Mouse (Mus musculus) intestine, embryonic 16.5 days (tissue): ENCODE results near the gene Fgfr2. TPM values are rescaled to one million over a fixed set of nuclear protein-coding genes. Genes with fewer than 3 reads are reported as not detected.

ENCODE experiments used
- ATAC-seq: fragments of 200-750 bp; cut with Nextera tagmentation; 2 replicates; pipeline ENCODE4 v1.8.0; 2017; ENCODE audit warnings: moderate TSS enrichment, moderate library complexity
- H3K27ac ChIP-seq: fragments of 300-500 bp; sonication (generic); 2 replicates; pipeline ENCODE4 v1.5.1; 2014; ENCODE audit warnings: mild to moderate bottlenecking, low read length
- H3K27me3 ChIP-seq: fragments of 300-500 bp; sonication (generic); replicated peaks from 2 replicates; pipeline ENCODE4 v1.6.1; 2014; ENCODE audit warnings: low read length, control low read depth, mixed read lengths; ENCODE audit not compliant: control insufficient read depth, insufficient read depth
- H3K36me3 ChIP-seq: fragments of 300-500 bp; sonication (generic); 2 replicates; pipeline ENCODE4 v1.6.1; 2014; ENCODE audit warnings: low read length, control low read depth; ENCODE audit not compliant: control insufficient read depth, insufficient read depth
- H3K4me1 ChIP-seq: fragments of 300-500 bp; sonication (generic); 2 replicates; pipeline ENCODE4 v1.6.1; 2014; ENCODE audit warnings: low read length, control low read depth, mixed read lengths; ENCODE audit not compliant: control insufficient read depth, insufficient read depth
- H3K4me2 ChIP-seq: fragments of 300-500 bp; sonication (generic); 2 replicates; pipeline ENCODE4 v1.6.1; 2014; ENCODE audit warnings: low read depth, low read length, control low read depth
- H3K4me3 ChIP-seq: fragments of 300-500 bp; sonication (generic); 2 replicates; pipeline ENCODE4 v1.5.1; 2014; ENCODE audit warnings: mild to moderate bottlenecking, low read length
- H3K9ac ChIP-seq: fragments of 300-500 bp; sonication (generic); 2 replicates; pipeline ENCODE4 v1.6.1; 2014; ENCODE audit warnings: low read depth, low read length
- H3K9me3 ChIP-seq: fragments of 300-500 bp; sonication (generic); 2 replicates; pipeline ENCODE4 v1.6.1; 2016; ENCODE audit warnings: low read length, control low read depth; ENCODE audit not compliant: control insufficient read depth
- WGBS: fragments of 180-500 bp; shearing (Covaris S2); extraction: QIAGEN DNeasy Blood & Tissue Kit; methylation state at CpG from one replicate; pipeline ENCODE4 v1.1.7; 2014; 5-methylcytosine and 5-hydroxymethylcytosine counted together
- polyA plus RNA-seq: library from polyadenylated mRNA; unstranded; fragments of >200 nt; fragmentation: Nextera tagmentation; extraction: Ambion mirVana; gene quantifications from 2 replicates; pipeline ENCODE4 v1.2.1, GENCODE M21; 2015

Fgfr2 gene
- polyA plus RNA-seq, 1 experiment from 2014 or later = 47.3 TPM

DNA sequence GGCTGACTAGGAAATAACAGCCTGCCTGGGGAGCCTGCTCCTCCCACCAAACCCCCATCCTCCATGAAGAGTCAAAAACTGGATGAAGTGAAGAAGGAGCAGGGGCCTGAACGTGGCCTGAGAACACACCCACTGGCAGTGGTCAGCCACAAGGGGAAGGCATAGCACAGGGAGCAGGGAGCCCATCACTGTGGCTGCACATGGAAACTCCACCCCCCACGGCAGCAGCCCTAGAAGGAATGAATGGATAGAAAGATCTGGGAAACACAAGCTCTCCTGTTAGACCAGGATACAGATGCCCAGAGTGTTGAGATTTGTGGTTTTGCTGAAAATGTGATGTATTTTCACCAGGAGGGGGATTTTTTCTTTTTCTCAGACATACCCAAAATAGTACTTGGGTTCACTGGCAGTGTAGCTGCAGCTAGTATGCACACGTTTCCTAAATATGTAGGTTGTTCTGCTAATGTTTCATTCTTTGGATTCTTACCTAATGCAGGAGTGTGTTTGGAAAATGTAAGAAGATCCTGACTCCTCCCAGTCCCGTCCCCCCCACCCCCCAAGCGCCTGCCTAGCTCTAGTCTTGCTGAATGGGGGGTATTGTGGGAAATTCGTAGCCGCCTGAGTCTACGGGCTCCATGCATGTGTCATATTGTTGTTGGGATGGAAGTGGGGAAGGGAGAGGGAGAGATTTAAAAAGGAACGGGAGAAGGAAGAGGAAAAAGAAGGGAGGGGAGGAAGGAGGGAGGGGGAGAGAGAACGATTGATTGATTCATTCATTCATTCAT, 749.4 kb downstream of the Fgfr2 start:
- Histone ChIP-seq H3K4me2 (no peak overlapping the region), H3K9me3 (no peaks in the 10 kb centered on the region), H3K27ac (0 out of 2 replicates have a peak overlapping the region, but pooled peaks have one; percentile 36), H3K36me3 (no peaks in the 10 kb centered on the region), H3K4me1 (peaks cover 3% of the 10 kb centered on the region), H3K4me3 (no peak overlapping the region), H3K27me3 (no peaks in the 10 kb centered on the region), H3K9ac (no peak overlapping the region)
- peak; percentile 62; the same call in 1 of the 2 replicates for ATAC-seq
- 60% methylated on average over 10 of the region's 10 CpGs for WGBS

DNA sequence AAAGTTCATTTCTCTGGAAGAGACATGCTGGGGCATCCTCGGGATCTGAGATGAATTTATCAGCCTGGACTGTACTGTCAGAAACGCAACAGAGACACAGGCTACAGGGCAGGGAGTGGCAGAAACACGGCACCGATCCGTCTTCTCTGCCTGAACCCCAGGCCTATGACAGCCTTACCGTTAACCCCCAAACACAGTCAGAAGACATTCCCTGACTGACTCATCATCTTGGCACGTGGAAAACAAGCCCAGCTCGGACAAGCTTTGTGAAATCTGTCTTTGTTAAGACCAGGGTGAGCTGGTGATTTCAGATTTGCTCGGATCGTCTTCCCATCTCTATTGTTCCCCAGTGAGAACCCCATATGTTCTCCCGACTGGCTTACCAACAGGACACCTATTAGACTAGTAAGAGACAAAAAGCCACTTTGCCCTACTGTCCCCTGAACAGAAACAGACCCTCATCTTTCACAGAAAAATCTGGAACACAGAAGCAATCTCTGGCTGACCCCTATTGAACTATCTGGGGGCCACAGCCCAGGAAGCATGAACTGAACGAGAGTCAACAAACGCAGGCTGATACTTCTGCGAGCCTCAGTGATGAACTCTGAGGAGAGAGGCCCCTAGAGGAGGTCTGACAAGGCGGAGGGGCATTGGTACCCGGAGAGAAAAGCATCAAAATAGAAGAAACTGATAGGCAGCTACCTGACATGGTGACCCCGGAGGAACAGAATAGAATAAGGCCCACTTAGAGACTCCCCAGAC, 750.2 kb downstream of the Fgfr2 start:
- Histone ChIP-seq H3K36me3 (no peaks in the 10 kb centered on the region), H3K27ac (no peak overlapping the region), H3K27me3 (no peaks in the 10 kb centered on the region), H3K9ac (0 out of 2 replicates have a peak overlapping the region, but pooled peaks have one; percentile 15), H3K4me1 (peaks cover 3% of the 10 kb centered on the region), H3K4me3 (no peak overlapping the region), H3K9me3 (no peaks in the 10 kb centered on the region), H3K4me2 (no peak overlapping the region)
- ATAC-seq = peak; percentile 38
- 43% methylated on average over 17 of the region's 17 CpGs for WGBS

DNA sequence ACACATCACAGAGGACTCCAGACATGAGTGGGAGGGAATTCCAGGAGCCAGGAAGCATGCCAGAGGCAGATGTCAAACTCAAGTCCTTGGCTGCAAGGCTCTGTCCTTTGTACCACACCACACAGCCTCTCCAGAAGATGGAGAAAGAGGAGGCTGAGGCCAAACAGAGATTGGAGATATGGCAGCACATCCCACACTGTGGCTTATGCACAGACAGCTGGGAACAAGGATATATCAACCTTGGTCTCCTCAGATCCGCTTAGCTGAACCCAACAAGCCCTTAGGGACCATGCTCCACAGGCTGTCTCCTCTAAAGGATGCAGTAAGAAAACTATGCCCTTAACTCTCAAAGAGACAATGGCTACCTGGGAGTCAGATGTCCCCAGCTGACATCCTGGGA, 751.3 kb downstream of the Fgfr2 start:
- H3K9ac ChIP-seq = no peak overlapping the region
- no peak overlapping the region for H3K27ac ChIP-seq
- peaks cover 3% of the 10 kb centered on the region for H3K4me1 ChIP-seq
- H3K4me3 ChIP-seq = no peak overlapping the region
- ATAC-seq = no peak
- H3K36me3 ChIP-seq = no peaks in the 10 kb centered on the region
- WGBS = 76% methylated on average over 1 of the region's 1 CpGs
- no peaks in the 10 kb centered on the region for H3K27me3 ChIP-seq
- no peak overlapping the region for H3K4me2 ChIP-seq
- H3K9me3 ChIP-seq = no peaks in the 10 kb centered on the region

DNA sequence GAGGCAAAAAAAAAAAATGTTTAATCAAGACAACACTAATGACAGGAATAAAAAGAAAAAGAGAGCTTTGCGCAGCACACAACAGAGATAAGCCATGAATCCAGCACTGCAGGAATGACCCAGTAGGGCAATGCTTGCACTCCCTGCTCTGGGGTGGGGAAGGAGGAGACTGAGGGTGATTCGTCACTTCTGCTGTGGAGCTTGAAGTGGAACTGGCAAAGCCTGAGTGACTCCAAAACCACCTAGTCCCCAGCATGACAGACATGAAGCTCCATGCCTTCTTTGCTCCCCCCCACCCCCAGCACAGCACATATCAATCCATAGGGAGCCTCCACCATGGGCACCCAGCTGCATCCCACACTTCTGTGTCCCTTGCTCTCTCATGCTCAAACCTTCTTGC, 753.4 kb downstream of the Fgfr2 start:
- WGBS = 65% methylated on average over 2 of the region's 2 CpGs
- ATAC-seq = no peak
- H3K4me2 ChIP-seq = no peak overlapping the region

DNA sequence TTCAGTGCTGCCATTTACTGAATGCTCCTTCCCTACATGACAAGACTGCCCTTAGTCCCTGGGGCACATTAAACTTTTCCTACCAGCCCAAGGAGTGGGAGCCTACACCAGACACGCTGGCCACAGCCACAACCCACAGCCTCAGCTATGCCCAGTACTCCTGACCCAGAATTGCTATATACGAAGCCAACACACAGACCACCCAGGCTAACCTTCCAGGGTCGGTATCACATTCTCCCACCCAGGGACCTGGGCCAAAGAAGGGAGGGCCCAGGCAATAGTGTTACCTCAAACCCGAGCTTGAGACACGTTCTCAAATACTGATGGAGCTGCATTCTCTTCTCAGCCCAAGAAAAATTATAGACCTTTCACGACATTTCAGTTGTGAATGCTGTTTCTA, 754.3 kb downstream of the Fgfr2 start:
- no peaks in the 10 kb centered on the region for H3K9me3 ChIP-seq
- no peaks in the 10 kb centered on the region for H3K27me3 ChIP-seq
- no peak overlapping the region for H3K4me2 ChIP-seq
- H3K36me3 ChIP-seq = no peaks in the 10 kb centered on the region
- no peak for ATAC-seq
- no peak overlapping the region for H3K9ac ChIP-seq
- peaks cover 3% of the 10 kb centered on the region for H3K4me1 ChIP-seq
- H3K27ac ChIP-seq = no peak overlapping the region
- 64% methylated on average over 6 of the region's 6 CpGs for WGBS
- H3K4me3 ChIP-seq = no peak overlapping the region

More for the DNA sequence above, 753.4 kb downstream of the Fgfr2 start:
- H3K4me1 ChIP-seq = peaks cover 3% of the 10 kb centered on the region
- H3K27me3 ChIP-seq = no peaks in the 10 kb centered on the region
- no peak overlapping the region for H3K27ac ChIP-seq
- no peak overlapping the region for H3K4me3 ChIP-seq
- H3K36me3 ChIP-seq = no peaks in the 10 kb centered on the region
- H3K9me3 ChIP-seq = no peaks in the 10 kb centered on the region
- H3K9ac ChIP-seq = no peak overlapping the region

DNA sequence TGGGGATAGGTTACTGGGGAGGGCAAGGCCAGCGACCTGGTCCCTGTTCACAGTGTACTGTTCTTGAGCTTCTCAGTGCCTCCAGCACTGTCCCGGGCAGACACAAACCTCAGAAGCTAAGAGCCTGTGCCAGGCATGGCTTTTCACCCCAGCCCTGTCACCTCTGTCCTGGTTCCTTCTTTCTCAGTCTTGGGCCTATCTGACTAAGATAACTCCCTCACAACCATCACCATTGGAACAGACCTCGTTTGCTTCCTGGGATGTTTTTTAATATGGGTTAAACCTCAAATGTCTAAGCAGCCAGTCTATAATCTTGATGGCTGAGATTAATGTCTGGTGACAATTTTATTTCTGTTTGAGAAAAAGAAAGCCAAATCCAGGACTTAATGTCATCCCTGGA, 755.8 kb downstream of the Fgfr2 start:
- H3K4me1 ChIP-seq = no peaks in the 10 kb centered on the region; the same call in 1 of the 2 replicates
- no peak overlapping the region for H3K27ac ChIP-seq
- H3K4me2 ChIP-seq = no peak overlapping the region
- H3K9ac ChIP-seq = no peak overlapping the region
- 88% methylated on average over 3 of the region's 3 CpGs for WGBS
- H3K27me3 ChIP-seq = no peaks in the 10 kb centered on the region
- no peak for ATAC-seq
- no peaks in the 10 kb centered on the region for H3K9me3 ChIP-seq
- H3K36me3 ChIP-seq = no peaks in the 10 kb centered on the region
- no peak overlapping the region for H3K4me3 ChIP-seq

DNA sequence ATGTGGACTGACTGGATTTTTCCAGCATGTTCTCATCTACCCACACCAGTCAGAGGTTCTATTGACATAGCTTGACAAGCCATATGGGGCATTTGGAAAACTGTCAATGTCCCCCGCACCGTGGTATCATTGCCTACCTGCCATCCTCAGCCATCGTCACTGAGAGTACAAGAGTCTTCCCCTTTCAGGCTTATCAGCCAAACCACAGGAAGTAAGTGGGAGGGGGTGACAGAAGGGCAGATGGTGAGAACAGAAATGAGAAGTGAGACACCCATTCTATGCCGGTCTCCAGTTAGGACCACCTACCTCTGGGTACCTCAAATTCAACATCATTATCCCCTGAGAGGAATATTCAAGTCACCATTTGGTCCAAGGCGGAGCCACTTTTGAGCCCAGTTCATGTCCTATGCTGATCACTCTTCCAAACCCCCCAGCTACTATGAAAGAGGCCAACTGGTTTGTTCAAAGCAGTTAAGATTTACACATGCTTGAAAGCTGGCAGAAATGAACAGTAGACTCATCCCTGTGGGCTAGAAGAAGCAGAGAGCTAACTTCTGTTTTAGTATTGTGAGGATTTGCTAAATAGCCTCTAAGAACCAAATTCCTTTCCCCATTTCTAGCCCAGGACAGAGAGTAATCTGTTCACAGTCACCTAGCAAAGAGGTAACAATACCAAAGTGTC, 757.3 kb downstream of the Fgfr2 start:
- 86% methylated on average over 5 of the region's 5 CpGs for WGBS
- Histone ChIP-seq H3K27ac (no peak overlapping the region), H3K4me3 (no peak overlapping the region), H3K27me3 (no peaks in the 10 kb centered on the region), H3K4me2 (no peak overlapping the region), H3K36me3 (no peaks in the 10 kb centered on the region), H3K9me3 (no peaks in the 10 kb centered on the region), H3K9ac (no peak overlapping the region), H3K4me1 (no peaks in the 10 kb centered on the region; the same call in 1 of the 2 replicates)
- ATAC-seq = no peak

DNA sequence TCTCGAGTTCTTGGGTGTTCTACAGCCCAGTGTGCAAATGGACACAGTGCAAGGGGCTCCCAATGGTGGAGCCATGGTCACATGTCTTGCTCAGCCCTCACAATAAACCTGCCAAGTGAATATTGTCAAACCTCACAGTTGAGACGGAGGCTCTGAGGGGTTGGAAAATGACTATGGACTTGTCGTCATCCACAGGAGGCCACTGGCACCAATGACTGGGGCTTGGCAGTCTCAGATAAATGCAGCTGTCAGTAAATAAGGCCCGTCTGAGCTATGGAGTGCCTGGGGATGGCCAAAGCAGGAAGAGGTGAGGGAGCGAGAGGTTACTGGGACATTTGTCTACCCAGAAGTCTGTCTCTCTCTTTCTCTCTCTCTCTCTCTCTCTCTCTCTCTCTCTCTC, 758.0 kb downstream of the Fgfr2 start:
- WGBS = 82% methylated on average over 5 of the region's 5 CpGs
- Histone ChIP-seq H3K9ac (no peak overlapping the region), H3K4me1 (no peaks in the 10 kb centered on the region; the same call in 1 of the 2 replicates), H3K27ac (no peak overlapping the region), H3K4me3 (no peak overlapping the region), H3K4me2 (no peak overlapping the region), H3K36me3 (no peaks in the 10 kb centered on the region), H3K9me3 (no peaks in the 10 kb centered on the region), H3K27me3 (no peaks in the 10 kb centered on the region)
- no peak for ATAC-seq

DNA sequence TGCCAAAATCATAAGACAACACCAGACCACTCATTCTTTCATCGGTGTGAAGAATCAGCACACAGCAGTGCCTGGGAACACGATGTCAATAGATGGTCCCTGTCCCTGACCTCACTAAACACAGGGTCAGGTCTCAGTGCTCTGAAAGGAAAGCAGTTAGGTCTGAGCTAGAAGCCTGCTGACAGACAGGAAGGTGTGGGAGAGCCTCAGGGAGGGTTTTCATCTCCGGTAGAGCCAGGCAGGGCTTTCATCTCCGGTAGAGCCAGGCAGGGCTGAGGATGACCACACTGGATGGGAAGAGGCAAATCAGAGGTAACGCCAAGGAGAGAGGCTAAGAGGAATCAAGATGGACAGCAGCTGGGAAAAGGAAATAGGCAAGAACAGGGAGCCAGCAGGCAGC, 758.6 kb downstream of the Fgfr2 start:
- H3K9ac ChIP-seq = no peak overlapping the region
- WGBS = 66% methylated on average over 5 of the region's 5 CpGs
- H3K9me3 ChIP-seq = no peaks in the 10 kb centered on the region
- H3K27me3 ChIP-seq = no peaks in the 10 kb centered on the region
- H3K4me2 ChIP-seq = no peak overlapping the region
- no peaks in the 10 kb centered on the region for H3K36me3 ChIP-seq
- no peak overlapping the region for H3K4me3 ChIP-seq
- H3K27ac ChIP-seq = no peak overlapping the region
- H3K4me1 ChIP-seq = no peaks in the 10 kb centered on the region; the same call in 1 of the 2 replicates
- ATAC-seq = no peak
